Mouse (Mus musculus) heart, adult 2 months (tissue): ENCODE measurements around the gene Mrpl45. TPM values are rescaled to one million over a fixed set of nuclear protein-coding genes. Genes with fewer than 3 reads are reported as not detected.
"Not testable (repeated sequence)": the region's sequence is repeated elsewhere in the genome, so short reads cannot be mapped to it uniquely, and the experiment has no call there.

ENCODE experiments used
- DNase-seq, 2 experiments: peaks; one replicate each; pipeline ENCODE4 v3.0.0; 2021
- H3K27ac ChIP-seq: fragments of 200-600 bp; 2 replicates; pipeline ENCODE4 v1.8.1; 2022
- H3K27me3 ChIP-seq: fragments of 200-500 bp; 2 replicates; pipeline ENCODE4 v1.6.1; 2012; ENCODE audit warnings: mild to moderate bottlenecking, low read length, inconsistent platforms, mixed read lengths; ENCODE audit not compliant: control insufficient read depth, insufficient read depth
- H3K36me3 ChIP-seq: fragments of 200-500 bp; 2 replicates; pipeline ENCODE4 v1.6.1; 2012; ENCODE audit warnings: low read length, inconsistent platforms; ENCODE audit not compliant: control insufficient read depth, insufficient read depth
- H3K4me1 ChIP-seq: fragments of 200-500 bp; 2 replicates; pipeline ENCODE4 v1.6.1; 2011; ENCODE audit warnings: low read length; ENCODE audit not compliant: control insufficient read depth, insufficient read depth
- H3K4me3 ChIP-seq: fragments of 200-600 bp; 2 replicates; pipeline ENCODE4 v1.8.1; 2022
- H3K79me2 ChIP-seq: fragments of 200-500 bp; replicated peaks from 2 replicates; pipeline ENCODE4 v1.6.1; 2012; ENCODE audit warnings: mild to moderate bottlenecking, inconsistent platforms, low read length, moderate library complexity, mixed read lengths; ENCODE audit not compliant: control insufficient read depth, insufficient read depth
- H3K9ac ChIP-seq: fragments of 200-500 bp; 2 replicates; pipeline ENCODE4 v1.6.1; 2012; ENCODE audit warnings: low read depth, mild to moderate bottlenecking, control low read depth, inconsistent platforms, low read length, mixed read lengths
- CTCF ChIP-seq: fragments of 200-600 bp; IDR thresholded peaks from 2 replicates; pipeline ENCODE4 v1.8.1; 2022; ENCODE audit warnings: antibody characterized with exemption, mild to moderate bottlenecking, moderate library complexity
- EP300 ChIP-seq: fragments of 200-500 bp; IDR thresholded peaks from 2 replicates; pipeline ENCODE4 v1.6.1; 2011; ENCODE audit warnings: low read depth, low read length, control low read depth; ENCODE audit not compliant: insufficient read depth
- POLR2A ChIP-seq: fragments of 200-500 bp; IDR thresholded peaks from 2 replicates; pipeline ENCODE4 v1.6.1; 2011; ENCODE audit warnings: mild to moderate bottlenecking, low read depth, low read length, control low read depth; ENCODE audit not compliant: insufficient read depth
- WGBS: fragments of 180-500 bp; shearing (Covaris S2); methylation state at CpG from one replicate; pipeline ENCODE4 v1.1.7; 2018; 5-methylcytosine and 5-hydroxymethylcytosine counted together
- intact Hi-C: fragments of 180-260 bp; cut with DNase I; formaldehyde crosslinking; loops from one replicate; pipeline ENCODE4 v1.15.1; 2025
- polyA plus RNA-seq: library from polyadenylated mRNA; depleted of rRNA; stranded (reverse); fragments of >200 nt; gene quantifications from 2 replicates; pipeline ENCODE4 v1.2.3, GENCODE M21; 2012
- total RNA-seq, 2 experiments: library from RNA; stranded (reverse); gene quantifications; 2 replicates each; pipeline ENCODE4 v1.2.3; 2021

The Mrpl45 gene
- total and polyA plus RNA-seq, 3 experiments, result 33.7 to 62.5 (median 48.9) TPM

DNA sequence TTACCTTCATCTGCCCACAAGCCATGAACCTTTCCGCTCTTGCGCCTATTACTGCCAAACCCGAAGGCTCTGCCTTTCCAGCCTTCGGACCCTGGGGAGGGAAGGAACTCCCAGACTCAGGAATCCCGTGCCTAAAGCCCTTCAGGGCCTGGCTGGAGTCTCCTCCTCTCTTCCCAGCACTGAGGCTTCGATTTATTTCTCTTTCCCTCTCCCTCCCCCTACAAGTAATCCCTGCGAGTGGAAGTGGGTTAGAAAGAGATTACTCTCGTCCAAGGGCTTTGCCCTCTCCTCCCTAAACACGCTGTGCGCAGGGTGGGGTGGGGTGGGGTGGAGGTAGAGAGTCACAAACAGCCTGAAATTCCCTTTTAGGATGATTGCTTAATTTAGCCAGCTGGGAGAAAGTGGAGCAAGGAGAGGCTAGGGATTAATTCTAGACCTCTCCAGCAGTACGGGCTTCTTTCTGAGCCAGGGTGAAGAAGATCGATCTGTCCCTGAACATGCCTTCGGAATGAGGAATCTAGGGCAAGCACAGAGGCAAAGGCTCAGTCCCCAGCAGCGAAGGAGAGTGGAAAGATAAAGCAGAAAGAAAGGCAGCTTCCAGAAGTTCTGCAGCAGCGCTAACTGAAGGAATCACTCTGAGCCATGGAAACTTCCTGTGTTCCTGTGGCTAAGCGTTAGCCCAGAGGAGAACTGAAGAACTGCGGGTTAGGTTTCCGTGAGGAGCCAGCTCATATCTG lies 4.5 kb upstream of the Mrpl45 start:
- no peak for TF ChIP-seq EP300
- peak; percentile 69 for TF ChIP-seq CTCF
- peak; percentile 54; the same call in 1 of the 2 replicates for TF ChIP-seq POLR2A
- peak; percentile 61 to 69 for DNase-seq
- peak overlapping the region; percentile 96 for H3K27ac ChIP-seq
- H3K36me3 ChIP-seq, result no peaks in the 10 kb centered on the region
- intact Hi-C loops, result loop anchor here (1.0 to 5.0 kb wide), 2 partner anchors 31 to 124 kb away; partner anchors contain the start of genes Kpnb1 and Npepps
- H3K4me3 ChIP-seq, result peak overlapping the region; percentile 32
- peak overlapping the region; percentile 54 for H3K9ac ChIP-seq
- 4% methylated on average over 18 of the region's 18 CpGs for WGBS
- H3K27me3 ChIP-seq, result no peaks in the 10 kb centered on the region
- H3K79me2 ChIP-seq, result no peaks in the 10 kb centered on the region
- H3K4me1 ChIP-seq, result peaks cover 3% of the 10 kb centered on the region; the same call in 1 of the 2 replicates

DNA sequence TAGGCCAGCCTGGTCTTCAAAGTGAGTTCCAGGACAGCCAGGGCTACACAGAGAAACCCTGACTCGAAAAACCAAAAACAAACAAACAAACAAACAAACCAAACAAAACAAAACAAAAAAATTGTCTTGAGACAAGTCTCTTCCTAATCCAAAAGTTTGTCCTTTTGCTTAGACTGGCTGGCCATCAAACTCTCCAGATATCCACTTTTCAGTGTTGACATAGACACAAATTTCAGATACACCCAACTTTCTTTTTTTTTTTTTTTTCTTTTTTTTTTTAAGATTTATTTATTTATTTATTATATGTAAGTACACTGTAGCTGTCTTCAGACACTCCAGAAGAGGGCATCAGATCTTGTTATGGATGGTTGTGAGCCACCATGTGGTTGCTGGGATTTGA lies 2.6 kb upstream of the Mrpl45 start:
- 100% methylated on average over 1 of the region's 1 CpGs for whole genome bisulfite sequencing
- H3K79me2 ChIP-seq, H3K4me1 ChIP-seq, H3K27me3 ChIP-seq, H3K9ac ChIP-seq, H3K36me3 ChIP-seq, H3K27ac ChIP-seq, DNase-seq, H3K4me3 ChIP-seq: not testable (repeated sequence)
- intact Hi-C loops, result loop anchor here (5.0 kb wide), 1 partner anchor 126 kb away; the partner anchor contains the start of gene Kpnb1

DNA sequence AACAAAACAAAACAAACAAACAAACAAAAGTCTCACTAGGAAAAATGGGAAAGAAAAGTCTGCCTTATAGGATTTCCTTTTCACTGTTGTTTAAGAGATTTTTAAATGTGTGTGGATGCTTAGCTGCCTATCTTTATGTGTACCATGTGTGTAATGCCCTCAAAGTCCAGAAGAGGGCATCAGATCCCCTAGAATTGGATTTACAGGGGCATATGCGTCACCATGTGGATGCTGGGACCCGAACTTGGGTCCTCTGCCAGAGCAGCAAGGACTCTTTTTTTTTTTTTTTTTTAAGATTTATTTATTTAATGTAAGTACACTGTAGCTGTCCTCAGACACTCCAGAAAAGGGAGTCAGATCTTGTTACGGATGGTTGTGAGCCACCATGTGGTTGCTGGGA lies 1.4 kb upstream of the Mrpl45 start:
- no peak overlapping the region for H3K9ac ChIP-seq

DNA sequence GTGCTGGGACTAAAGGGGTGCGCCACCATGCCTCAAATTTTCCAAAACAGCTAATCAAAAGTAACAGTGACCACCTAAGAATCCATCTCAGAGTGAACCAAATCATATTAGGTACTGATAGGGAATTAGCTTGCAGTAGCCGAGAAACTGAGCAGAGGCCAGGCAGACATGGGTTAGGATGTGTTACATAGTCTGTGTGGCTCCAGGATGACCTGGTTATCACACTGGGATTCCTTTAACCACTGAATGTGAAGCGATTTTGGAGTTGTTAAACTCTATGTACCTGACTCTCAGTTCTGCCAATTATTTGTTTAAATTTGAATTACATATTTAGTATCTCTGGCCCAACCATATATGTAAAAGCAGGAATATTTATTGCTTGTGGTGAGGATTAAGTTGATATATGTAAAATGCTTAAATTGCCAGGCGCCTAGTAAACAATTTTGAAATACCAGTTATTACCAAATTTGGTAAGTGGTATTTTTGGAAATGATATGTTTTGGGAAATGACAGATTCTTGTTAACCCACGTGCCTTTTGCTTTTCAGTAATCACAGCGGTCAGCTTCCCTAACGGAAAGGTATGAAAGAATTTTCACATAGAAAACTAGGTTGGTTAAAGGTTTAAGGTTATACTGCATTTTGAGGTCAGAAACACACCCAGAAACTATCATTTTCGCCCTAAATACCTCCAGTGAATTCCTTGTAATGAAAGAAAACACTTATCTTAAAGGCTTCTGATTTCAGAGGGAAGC lies 589 bp upstream of the Mrpl45 start:
- Histone ChIP-seq H3K79me2 (no peaks in the 10 kb centered on the region), H3K4me3 (peak overlapping the region; percentile 46), H3K36me3 (no peaks in the 10 kb centered on the region; the same call in 1 of the 2 replicates), H3K9ac (no peak overlapping the region), H3K27me3 (no peaks in the 10 kb centered on the region), H3K4me1 (no peaks in the 10 kb centered on the region; the same call in 1 of the 2 replicates), H3K27ac (peak overlapping the region; percentile 84)
- whole genome bisulfite sequencing, result 37% methylated on average over 8 of the region's 8 CpGs
- no peak for DNase-seq
- intact Hi-C loops, result loop anchor here (1.0 to 5.0 kb wide), 2 partner anchors 34 to 128 kb away; partner anchors contain the start of gene Kpnb1
- TF ChIP-seq CTCF, result no peak
- TF ChIP-seq POLR2A, result no peak
- no peak for TF ChIP-seq EP300

More for the DNA sequence above, 1.4 kb upstream of the Mrpl45 start:
- DNase-seq, result no peak
- Histone ChIP-seq H3K4me1 (no peaks in the 10 kb centered on the region; the same call in 1 of the 2 replicates), H3K27ac (no peak overlapping the region), H3K79me2 (no peaks in the 10 kb centered on the region), H3K27me3 (no peaks in the 10 kb centered on the region), H3K4me3 (no peak overlapping the region), H3K36me3 (no peaks in the 10 kb centered on the region; the same call in 1 of the 2 replicates)
- peak; percentile 50 for TF ChIP-seq CTCF
- no peak for TF ChIP-seq EP300
- 92% methylated on average over 3 of the region's 3 CpGs for WGBS
- intact Hi-C loops, result loop anchor here (5.0 kb wide), 1 partner anchor 127 kb away; the partner anchor contains the start of gene Kpnb1

DNA sequence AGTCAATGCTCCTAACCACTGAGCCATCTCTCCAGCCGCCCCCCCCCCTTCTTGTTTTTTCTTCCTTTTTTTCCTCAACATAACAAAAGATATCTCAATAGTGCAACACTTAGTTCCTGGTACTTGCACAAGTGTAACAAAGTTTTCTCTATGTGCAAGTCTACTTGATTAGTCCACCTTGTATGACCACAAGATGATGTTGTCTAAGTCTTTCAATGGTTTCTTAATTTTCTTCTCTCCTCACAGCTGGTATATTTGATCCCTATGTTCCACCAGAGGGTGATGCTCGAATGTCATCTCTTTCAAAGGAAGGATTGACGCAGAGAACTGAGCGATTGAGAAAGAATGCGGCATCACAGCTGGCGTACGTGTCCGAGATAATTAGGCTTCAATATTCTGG lies 5.7 kb downstream of the Mrpl45 start:
- H3K4me1 ChIP-seq, result no peaks in the 10 kb centered on the region; the same call in 1 of the 2 replicates
- intact Hi-C loops, result no loop called here
- H3K27me3 ChIP-seq, result no peaks in the 10 kb centered on the region
- no peak overlapping the region for H3K9ac ChIP-seq
- DNase-seq, result no peak
- WGBS, result 94% methylated on average over 8 of the region's 8 CpGs
- H3K27ac ChIP-seq, result no peak overlapping the region
- H3K79me2 ChIP-seq, result no peaks in the 10 kb centered on the region
- no peaks in the 10 kb centered on the region; the same call in 1 of the 2 replicates for H3K36me3 ChIP-seq
- no peak for TF ChIP-seq POLR2A
- no peak for TF ChIP-seq EP300
- TF ChIP-seq CTCF, result no peak
- no peak overlapping the region for H3K4me3 ChIP-seq

DNA sequence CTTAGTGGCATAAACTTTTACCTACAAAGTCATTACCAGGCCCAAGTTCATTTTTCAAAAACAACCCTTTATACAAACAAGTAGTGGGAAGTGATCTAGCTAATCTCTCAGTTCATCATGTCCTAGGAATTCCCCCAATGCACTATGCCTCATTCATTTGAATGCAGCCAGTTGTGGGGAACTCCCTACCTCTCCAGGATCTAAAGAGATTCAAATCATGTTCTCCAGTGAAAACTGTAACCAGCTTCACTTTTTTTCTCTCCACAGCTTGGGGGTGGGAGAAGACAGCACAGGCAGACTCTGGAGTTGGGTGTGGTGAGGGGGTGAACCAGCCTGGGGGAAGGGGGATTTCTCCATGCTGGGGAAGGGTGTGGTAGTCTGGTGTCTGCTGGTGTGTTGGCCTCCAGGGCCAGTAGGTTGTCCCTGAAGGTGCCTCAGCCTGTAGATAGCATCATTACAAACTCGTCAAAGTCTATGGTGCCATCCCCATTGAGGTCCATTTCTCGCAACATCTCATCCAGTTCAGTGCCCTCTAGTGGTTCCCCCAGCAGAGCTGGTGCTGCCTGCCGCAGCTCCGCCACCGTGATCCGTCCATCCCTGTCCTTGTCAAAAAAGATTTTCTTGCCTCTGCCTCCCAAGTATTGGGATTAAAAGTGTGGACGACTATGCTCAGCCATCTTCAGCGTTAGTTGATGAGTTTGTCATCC lies 6.5 kb downstream of the Mrpl45 start:
- 80% methylated on average over 8 of the region's 8 CpGs for WGBS
- intact Hi-C loops, result not testable (repeated sequence)

More for the DNA sequence above, 6.5 kb downstream of the Mrpl45 start:
- DNase-seq, H3K9ac ChIP-seq, H3K4me1 ChIP-seq, H3K27me3 ChIP-seq, H3K27ac ChIP-seq, H3K36me3 ChIP-seq, H3K79me2 ChIP-seq, H3K4me3 ChIP-seq: not testable (repeated sequence)
